Mouse (Mus musculus): ENCODE data around the gene Slc35f2. TPM values are rescaled to one million over a fixed set of nuclear protein-coding genes. Genes with fewer than 3 reads are reported as not detected.

Slc35f2 gene
- 0.82 and 1.2 TPM in 2 replicates for polyA plus RNA-seq (2014; fragmentation: Nextera tagmentation; extraction: Ambion mirVana)

GRCm38 (mm10) chr9:53771344-53772021 lies at the start of gene Slc35f2:
Gene Slc35f2 (plus strand): TSS chr9:53771538.
- H3K27ac ChIP-seq (ENCODE audit: low read depth, low read length), result no peak within 1 kb of the TSS
- H3K4me3 ChIP-seq (ENCODE audit: low read depth, low read length), result peak within 1 kb of the TSS; percentile 48
- H3K9me3 ChIP-seq (replicated peaks; ENCODE audit: control insufficient read depth, low read length), result no peaks in the 10 kb centered on the region
- peaks cover 35% of the 10 kb centered on the region for H3K27me3 ChIP-seq (ENCODE audit: control insufficient read depth, insufficient read depth, low read length)
- H3K36me3 ChIP-seq (ENCODE audit: control insufficient read depth, insufficient read depth, low read length), result no peaks in the 10 kb centered on the region
- H3K4me2 ChIP-seq, result peak within 1 kb of the TSS; percentile 89
- H3K4me1 ChIP-seq (ENCODE audit: control insufficient read depth, insufficient read depth, low read length), result no peaks in the 10 kb centered on the region
- WGBS (ENCODE audit: insufficient replicate concordance), result under 1% methylated on average over 50 of the region's 50 CpGs
- ATAC-seq (replicated peaks; ENCODE audit: insufficient number of reproducible peaks, low FRiP score, low TSS enrichment), result 0 out of 2 replicates have a peak, but pooled peaks have one; percentile 67
- peak within 1 kb of the TSS; percentile 13; the same call in 1 of the 2 replicates for H3K9ac ChIP-seq (ENCODE audit: low read depth, low read length)

DNA sequence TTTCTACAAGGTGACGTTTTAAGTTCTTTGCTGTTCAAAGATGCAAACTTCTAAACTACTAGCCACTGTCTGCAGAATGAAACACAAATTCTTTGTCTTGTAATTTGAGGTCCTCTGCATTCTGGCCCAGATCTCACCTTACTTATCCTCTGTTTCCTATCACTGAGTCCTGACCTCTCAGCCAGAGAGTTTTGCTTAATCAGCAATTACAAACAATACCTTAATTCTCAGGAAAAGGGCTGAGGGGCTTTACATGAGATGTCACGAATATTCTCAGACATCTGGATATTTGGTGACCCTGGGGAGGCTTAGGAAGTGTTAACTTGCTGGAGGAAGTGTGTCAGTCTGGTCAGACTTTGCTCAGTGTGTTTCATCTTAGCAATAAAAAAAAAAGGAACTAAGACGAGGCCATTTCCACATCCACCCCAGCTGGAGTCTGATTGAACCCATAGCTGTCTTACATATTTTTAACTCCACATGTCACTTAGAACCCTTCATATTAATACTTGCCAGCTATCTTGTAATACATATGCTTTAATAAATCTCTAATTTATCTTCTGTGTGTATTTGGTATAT lies 30.4 kb upstream of the Slc35f2 start:
- ATAC-seq (replicated peaks; ENCODE audit: insufficient number of reproducible peaks, low FRiP score, low TSS enrichment), result no peak
- Histone ChIP-seq H3K9me3 (replicated peaks; ENCODE audit: control insufficient read depth, low read length) (no peaks in the 10 kb centered on the region), H3K36me3 (ENCODE audit: control insufficient read depth, insufficient read depth, low read length) (no peaks in the 10 kb centered on the region), H3K4me3 (ENCODE audit: low read depth, low read length) (no peak overlapping the region), H3K4me2 (no peak overlapping the region), H3K27me3 (ENCODE audit: control insufficient read depth, insufficient read depth, low read length) (no peaks in the 10 kb centered on the region), H3K27ac (ENCODE audit: low read depth, low read length) (no peak overlapping the region), H3K4me1 (ENCODE audit: control insufficient read depth, insufficient read depth, low read length) (no peaks in the 10 kb centered on the region), H3K9ac (ENCODE audit: low read depth, low read length) (no peak overlapping the region)
- WGBS (ENCODE audit: insufficient replicate concordance), result 49% methylated on average over 3 of the region's 3 CpGs

DNA sequence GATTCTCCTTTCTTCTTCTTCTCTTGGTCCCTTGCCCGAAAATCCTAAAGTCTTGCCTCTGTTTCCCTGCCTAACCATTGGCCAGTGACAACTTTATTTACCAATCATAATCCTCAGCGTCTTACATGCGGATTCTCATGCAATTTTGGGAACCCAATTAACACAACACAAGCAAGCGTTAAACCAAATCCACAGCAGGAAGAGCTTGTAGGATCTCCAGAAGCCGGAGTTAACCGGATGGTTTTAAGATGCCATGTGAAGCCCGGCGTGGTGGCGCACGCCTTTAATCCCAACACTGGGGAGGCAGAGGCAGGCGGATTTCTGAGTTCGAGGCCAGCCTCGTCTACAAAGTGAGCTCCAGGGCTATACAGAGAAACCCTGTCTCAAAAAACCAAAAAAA lies 20.9 kb upstream of the Slc35f2 start:
- H3K36me3 ChIP-seq (ENCODE audit: control insufficient read depth, insufficient read depth, low read length), result no peaks in the 10 kb centered on the region
- H3K27me3 ChIP-seq (ENCODE audit: control insufficient read depth, insufficient read depth, low read length), result no peaks in the 10 kb centered on the region
- H3K9me3 ChIP-seq (replicated peaks; ENCODE audit: control insufficient read depth, low read length), result no peaks in the 10 kb centered on the region
- H3K4me1 ChIP-seq (ENCODE audit: control insufficient read depth, insufficient read depth, low read length), result no peaks in the 10 kb centered on the region
- H3K4me3 ChIP-seq (ENCODE audit: low read depth, low read length), result no peak overlapping the region
- ATAC-seq (replicated peaks; ENCODE audit: insufficient number of reproducible peaks, low FRiP score, low TSS enrichment), result no peak
- H3K9ac ChIP-seq (ENCODE audit: low read depth, low read length), result no peak overlapping the region
- WGBS (ENCODE audit: insufficient replicate concordance), result 78% methylated on average over 13 of the region's 13 CpGs
- no peak overlapping the region for H3K27ac ChIP-seq (ENCODE audit: low read depth, low read length)
- H3K4me2 ChIP-seq, result no peak overlapping the region

DNA sequence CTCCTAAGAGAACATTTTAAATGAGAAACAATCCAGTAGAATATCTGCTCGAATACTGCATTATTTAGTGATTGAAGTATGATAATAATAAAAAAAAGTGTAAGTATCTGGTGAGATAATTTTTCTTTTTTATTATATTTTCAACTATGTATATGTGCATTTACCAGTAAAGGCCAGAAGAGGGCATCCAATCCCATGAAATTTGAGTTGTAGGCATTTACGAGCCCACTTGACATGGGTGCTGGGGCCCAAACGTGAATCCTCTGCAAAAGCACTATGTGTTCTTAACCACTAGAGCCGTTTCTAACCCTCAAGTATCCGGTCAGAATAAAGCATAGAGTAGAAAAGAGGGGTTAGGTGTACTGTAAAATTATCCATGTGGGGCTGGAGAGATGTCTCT lies 20.4 kb upstream of the Slc35f2 start:
- H3K36me3 ChIP-seq (ENCODE audit: control insufficient read depth, insufficient read depth, low read length), result no peaks in the 10 kb centered on the region
- ATAC-seq (replicated peaks; ENCODE audit: insufficient number of reproducible peaks, low FRiP score, low TSS enrichment), result no peak
- H3K4me1 ChIP-seq (ENCODE audit: control insufficient read depth, insufficient read depth, low read length), result no peaks in the 10 kb centered on the region
- H3K4me3 ChIP-seq (ENCODE audit: low read depth, low read length), result no peak overlapping the region
- H3K9ac ChIP-seq (ENCODE audit: low read depth, low read length), result no peak overlapping the region
- WGBS (ENCODE audit: insufficient replicate concordance), result 37% methylated on average over 5 of the region's 5 CpGs
- H3K9me3 ChIP-seq (replicated peaks; ENCODE audit: control insufficient read depth, low read length), result no peaks in the 10 kb centered on the region
- H3K27ac ChIP-seq (ENCODE audit: low read depth, low read length), result no peak overlapping the region
- no peak overlapping the region for H3K4me2 ChIP-seq
- H3K27me3 ChIP-seq (ENCODE audit: control insufficient read depth, insufficient read depth, low read length), result no peaks in the 10 kb centered on the region

GRCm38 (mm10) chr9:53754801-53755200 lies 16.5 kb upstream of the Slc35f2 start:
- no peaks in the 10 kb centered on the region for H3K4me1 ChIP-seq (ENCODE audit: control insufficient read depth, insufficient read depth, low read length)
- H3K9ac ChIP-seq (ENCODE audit: low read depth, low read length), result no peak overlapping the region
- H3K27me3 ChIP-seq (ENCODE audit: control insufficient read depth, insufficient read depth, low read length), result peaks cover 4% of the 10 kb centered on the region; the same call in 1 of the 2 replicates
- no peaks in the 10 kb centered on the region for H3K36me3 ChIP-seq (ENCODE audit: control insufficient read depth, insufficient read depth, low read length)
- H3K4me3 ChIP-seq (ENCODE audit: low read depth, low read length), result no peak overlapping the region
- no peak overlapping the region for H3K4me2 ChIP-seq
- no peaks in the 10 kb centered on the region for H3K9me3 ChIP-seq (replicated peaks; ENCODE audit: control insufficient read depth, low read length)
- ATAC-seq (replicated peaks; ENCODE audit: insufficient number of reproducible peaks, low FRiP score, low TSS enrichment), result no peak
- no peak overlapping the region for H3K27ac ChIP-seq (ENCODE audit: low read depth, low read length)

DNA sequence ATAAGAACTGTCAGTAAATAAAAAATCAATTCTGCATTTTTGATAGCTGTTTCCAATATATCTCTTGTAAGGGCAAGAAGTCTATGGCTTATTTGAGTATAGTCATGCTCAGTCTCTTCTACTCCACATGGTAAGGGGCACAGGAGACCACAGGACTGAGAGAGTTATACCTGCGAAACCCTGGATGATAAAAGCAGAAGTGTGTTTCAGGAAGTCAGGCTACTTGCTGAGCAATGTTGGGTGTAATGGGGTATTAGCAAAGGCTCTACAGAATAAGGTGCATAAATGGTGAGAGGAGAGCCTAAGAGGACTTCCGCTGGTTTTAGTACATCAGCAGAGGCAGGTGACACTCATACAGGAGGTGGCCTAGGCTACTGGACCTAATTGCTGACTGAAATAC lies 13.2 kb upstream of the Slc35f2 start:
- H3K4me1 ChIP-seq (ENCODE audit: control insufficient read depth, insufficient read depth, low read length), result no peaks in the 10 kb centered on the region
- H3K4me3 ChIP-seq (ENCODE audit: low read depth, low read length), result no peak overlapping the region
- no peak for ATAC-seq (replicated peaks; ENCODE audit: insufficient number of reproducible peaks, low FRiP score, low TSS enrichment)
- H3K9ac ChIP-seq (ENCODE audit: low read depth, low read length), result no peak overlapping the region
- peaks cover 4% of the 10 kb centered on the region; the same call in 1 of the 2 replicates for H3K27me3 ChIP-seq (ENCODE audit: control insufficient read depth, insufficient read depth, low read length)
- H3K27ac ChIP-seq (ENCODE audit: low read depth, low read length), result no peak overlapping the region
- H3K36me3 ChIP-seq (ENCODE audit: control insufficient read depth, insufficient read depth, low read length), result no peaks in the 10 kb centered on the region
- no peaks in the 10 kb centered on the region for H3K9me3 ChIP-seq (replicated peaks; ENCODE audit: control insufficient read depth, low read length)
- no peak overlapping the region for H3K4me2 ChIP-seq
- 91% methylated on average over 2 of the region's 2 CpGs for WGBS (ENCODE audit: insufficient replicate concordance)

- Histone ChIP-seq H3K4me3 (ENCODE audit: low read depth, low read length) (no peak overlapping the region), H3K27me3 (ENCODE audit: control insufficient read depth, insufficient read depth, low read length) (no peaks in the 10 kb centered on the region), H3K36me3 (ENCODE audit: control insufficient read depth, insufficient read depth, low read length) (no peaks in the 10 kb centered on the region), H3K27ac (ENCODE audit: low read depth, low read length) (no peak overlapping the region), H3K4me1 (ENCODE audit: control insufficient read depth, insufficient read depth, low read length) (no peaks in the 10 kb centered on the region), H3K4me2 (no peak overlapping the region), H3K9me3 (replicated peaks; ENCODE audit: control insufficient read depth, low read length) (no peaks in the 10 kb centered on the region), H3K9ac (ENCODE audit: low read depth, low read length) (no peak overlapping the region)
- 78% methylated on average over 8 of the region's 8 CpGs for whole genome bisulfite sequencing (ENCODE audit: insufficient replicate concordance)
- ATAC-seq (replicated peaks; ENCODE audit: insufficient number of reproducible peaks, low FRiP score, low TSS enrichment), result no peak
Observed at GRCm38 (mm10) chr9:53764697-53765096, 6.6 kb upstream of the Slc35f2 start.

GRCm38 (mm10) chr9:53768486-53768885 lies 2.9 kb upstream of the Slc35f2 start:
- H3K27me3 ChIP-seq (ENCODE audit: control insufficient read depth, insufficient read depth, low read length), result peaks cover 32% of the 10 kb centered on the region
- 73% methylated on average over 5 of the region's 5 CpGs for WGBS (ENCODE audit: insufficient replicate concordance)
- no peaks in the 10 kb centered on the region for H3K4me1 ChIP-seq (ENCODE audit: control insufficient read depth, insufficient read depth, low read length)
- no peaks in the 10 kb centered on the region for H3K9me3 ChIP-seq (replicated peaks; ENCODE audit: control insufficient read depth, low read length)
- no peak overlapping the region for H3K4me3 ChIP-seq (ENCODE audit: low read depth, low read length)
- ATAC-seq (replicated peaks; ENCODE audit: insufficient number of reproducible peaks, low FRiP score, low TSS enrichment), result no peak
- no peaks in the 10 kb centered on the region for H3K36me3 ChIP-seq (ENCODE audit: control insufficient read depth, insufficient read depth, low read length)
- H3K27ac ChIP-seq (ENCODE audit: low read depth, low read length), result no peak overlapping the region
- H3K9ac ChIP-seq (ENCODE audit: low read depth, low read length), result no peak overlapping the region
- no peak overlapping the region for H3K4me2 ChIP-seq
